Mouse (Mus musculus): ENCODE data around the gene Trpv4. TPM values are rescaled to one million over a fixed set of nuclear protein-coding genes. Genes with fewer than 3 reads are reported as not detected.

Trpv4 gene
- total RNA-seq (2021): 1 to 10 TPM; 1.5 to 2.7 TPM
- long read RNA-seq, experiment 1, partial matches to known transcripts: 1 of 1 reads
- long read RNA-seq, experiment 1, other reads (novel, unspliced or antisense): 0 of 1 reads
- long read RNA-seq, experiment 2, partial matches to known transcripts: 0 of 3 reads
- long read RNA-seq, experiment 2, other reads (novel, unspliced or antisense): 1 of 3 reads

DNA sequence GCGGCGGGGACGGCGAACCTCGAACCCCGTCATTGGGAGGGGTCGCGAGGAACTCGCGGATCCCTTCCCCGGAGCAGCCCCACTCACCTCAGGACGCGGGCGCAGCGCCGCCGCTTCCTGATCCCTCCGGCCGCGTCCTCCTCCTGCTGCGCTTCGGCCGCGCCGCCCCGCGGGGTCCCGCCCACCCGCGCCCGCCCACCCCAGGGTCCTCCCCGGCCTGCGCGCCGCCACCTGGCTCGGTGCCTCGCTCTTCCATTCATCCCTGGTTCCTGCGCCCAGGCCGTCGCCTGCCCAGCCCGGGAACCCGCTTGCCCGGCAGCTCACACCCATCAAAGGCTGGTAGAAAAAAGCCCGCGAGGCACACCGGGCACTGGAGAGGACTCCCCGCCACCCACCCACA is at the start of gene Trpv4:
Gene Trpv4 (minus strand): TSS at position 167 of the 400 bp plus-strand sequence.
- peak; percentile 39 for DNase-seq

DNA sequence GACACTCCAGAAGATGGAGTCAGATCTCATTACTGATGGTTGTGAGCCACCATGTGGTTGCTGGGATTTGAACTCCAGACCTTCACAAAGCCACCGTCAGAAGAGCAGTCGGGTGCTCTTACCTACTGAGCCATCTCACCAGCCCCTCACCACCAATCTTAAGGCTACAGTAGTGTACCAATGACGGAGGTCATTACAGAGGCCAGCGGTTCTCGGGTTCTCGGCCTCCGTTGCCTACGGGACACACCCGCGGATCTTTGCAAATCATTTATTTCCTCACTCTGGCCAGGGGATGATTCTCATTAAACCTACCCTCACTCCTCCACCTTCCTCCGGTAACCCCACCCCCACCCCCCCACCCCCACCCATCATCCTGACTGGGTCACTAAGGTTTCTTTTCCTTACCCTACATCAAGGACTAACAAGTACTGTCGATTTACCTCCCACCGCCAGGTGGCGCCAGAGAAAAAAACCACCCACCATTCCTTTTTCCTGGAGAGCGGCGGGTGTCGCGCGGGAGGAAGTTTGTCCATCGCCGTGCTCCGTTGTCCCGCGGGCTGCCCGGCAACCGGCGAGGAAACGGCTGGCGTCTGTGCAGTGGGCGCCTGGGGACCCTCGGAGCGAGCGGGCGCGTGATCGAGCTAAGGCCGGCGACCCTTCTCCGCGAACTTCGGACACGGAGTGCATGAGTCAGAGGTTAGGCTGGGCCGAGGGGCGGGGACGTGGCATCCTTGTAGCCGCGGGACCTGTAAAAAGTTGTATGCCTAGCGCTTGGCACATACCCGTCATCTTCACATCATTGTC is 49.2 kb upstream of the Trpv4 start, which contains the start of gene Tchp:
Gene Tchp (plus strand): TSS at position 496 of the 804 bp plus-strand sequence.
- DNase-seq: peak; percentile 96

DNA sequence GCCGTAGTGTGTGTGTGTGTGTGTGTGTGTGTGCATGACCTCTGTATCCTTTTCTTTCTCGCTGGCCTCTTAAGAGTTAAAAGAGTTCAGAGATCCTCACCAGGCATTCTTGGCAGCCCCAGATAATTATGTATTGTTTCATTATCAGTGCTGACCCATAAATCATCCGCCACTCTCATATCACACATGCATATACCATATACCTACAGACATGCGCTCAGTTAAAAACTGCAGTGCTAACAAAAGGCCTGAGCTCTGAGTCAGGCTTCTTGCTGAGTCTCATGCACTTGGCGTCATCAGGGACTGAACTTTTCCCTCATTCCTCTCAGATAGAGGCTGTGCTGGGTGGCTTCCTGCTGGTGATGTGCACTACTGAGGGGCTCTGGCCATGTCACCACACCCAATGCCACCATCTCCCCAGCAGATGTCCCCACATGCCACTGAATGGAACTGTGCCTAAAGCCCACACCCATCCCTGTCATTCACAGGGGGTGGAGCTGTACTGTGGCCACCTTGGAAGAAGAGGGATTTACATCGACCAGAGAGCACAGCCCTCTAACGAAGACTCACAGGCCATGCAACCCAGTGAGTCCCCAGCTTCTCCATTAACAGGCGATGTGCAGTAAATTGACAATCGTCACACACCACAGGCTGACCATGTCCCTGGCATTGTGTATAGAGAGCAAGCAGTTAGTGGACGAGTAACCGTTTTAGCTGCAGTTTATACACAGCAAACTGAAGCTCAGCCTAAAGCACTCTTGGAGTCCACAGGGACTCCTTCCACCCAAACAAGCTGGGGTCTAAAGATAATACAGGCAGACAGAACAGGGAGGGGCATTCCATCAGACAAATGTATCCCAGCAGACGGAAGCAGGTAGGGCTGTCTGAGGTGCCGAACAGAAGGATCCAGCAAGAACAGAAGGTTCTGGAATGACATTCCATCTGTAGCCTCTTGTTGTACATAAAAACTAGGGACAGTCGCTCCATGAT is 44.5 kb upstream of the Trpv4 start:
- peak in 1 of 2 experiments; percentile 24 for DNase-seq

DNA sequence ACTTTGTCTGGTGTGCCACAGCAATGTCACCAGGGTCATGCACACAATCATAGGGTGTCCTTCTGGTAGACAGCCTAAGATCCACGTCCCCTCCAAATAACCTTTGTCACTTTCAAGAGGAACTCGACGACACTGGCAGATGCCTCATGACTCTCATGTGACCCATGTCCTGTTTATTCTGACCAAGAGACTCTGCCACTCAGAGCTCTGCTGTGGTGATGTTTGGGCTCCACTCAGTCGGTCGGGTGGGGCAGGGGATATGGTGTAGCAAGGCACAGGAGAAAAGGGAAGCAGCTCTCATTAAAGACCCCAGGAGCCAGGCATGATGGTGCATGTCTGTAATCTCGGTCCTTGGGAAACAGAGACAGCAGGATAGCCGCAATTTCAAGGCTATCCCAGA is 40.8 kb upstream of the Trpv4 start:
- DNase-seq: no peak

DNA sequence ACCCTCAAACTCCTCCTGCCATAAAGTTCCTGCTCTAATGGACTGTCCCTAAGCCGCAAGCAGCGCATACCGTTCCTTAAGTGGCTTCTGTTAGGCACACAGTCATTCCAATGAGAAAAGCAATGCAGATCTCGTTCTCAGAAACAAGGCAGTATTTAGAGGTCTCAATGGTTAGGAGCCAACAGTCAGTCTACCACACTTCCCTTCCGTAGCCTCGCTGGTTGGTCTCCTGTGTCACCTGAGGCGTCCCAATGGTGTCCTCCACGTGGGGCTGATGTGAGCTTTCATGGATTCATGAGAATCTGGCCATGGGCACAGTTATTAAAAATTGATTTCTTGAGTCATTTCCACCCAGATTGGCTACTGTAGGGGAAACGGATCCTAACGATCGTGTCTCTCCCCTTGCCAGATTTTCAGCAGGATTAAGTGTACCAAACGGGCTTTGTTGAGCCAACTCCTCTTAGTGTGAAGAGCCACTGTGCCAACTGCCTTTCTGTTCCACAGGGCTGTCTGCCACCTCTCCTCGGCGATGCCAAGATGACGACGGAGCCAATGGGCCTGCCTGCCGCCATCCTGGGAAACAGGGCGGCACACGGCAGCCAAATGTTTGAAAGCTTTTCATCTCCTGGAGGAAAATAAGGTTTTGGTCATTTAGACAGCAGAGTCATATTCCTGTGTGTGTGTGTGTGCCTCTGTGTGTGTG is 40.0 kb upstream of the Trpv4 start:
- DNase-seq: peak in 1 of 2 experiments; percentile 41

DNA sequence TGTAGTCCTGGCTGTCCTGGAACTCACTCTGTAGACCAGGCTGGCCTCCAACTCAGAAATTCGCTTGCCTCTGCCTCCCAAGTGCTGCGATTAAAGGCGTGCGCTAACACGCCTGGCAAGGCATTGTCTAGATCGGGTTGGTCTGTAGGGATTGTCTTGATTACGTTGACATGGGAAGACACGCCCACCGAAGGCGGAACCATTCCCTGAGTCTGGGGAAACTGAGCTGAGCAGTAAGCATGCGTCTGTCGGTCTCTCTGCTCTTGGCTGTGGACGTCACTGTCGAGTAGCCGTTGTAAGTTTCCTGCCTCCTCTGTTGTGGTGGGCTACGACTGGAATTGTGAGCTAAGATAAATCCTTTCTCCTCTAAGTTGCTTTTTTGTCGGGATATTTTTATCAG is 38.7 kb upstream of the Trpv4 start:
- no peak for DNase-seq

DNA sequence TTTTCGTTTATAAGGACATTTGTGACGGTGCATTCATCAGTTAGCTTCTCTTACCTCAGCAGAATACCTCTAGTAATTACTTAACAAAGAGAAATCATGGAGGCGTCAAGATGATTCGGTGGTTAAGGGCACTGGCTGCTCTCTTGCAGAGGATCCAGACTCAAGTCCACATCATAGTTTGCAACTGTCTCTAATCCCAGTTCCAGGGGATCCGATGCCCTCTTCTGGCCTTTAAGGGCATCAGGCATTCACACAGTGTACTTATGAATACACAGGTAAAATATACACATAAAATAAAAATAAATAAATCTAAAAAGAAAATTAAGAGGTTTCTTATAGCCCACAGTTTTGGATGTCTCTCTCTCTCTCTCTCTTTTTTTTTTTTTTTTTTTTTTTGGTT is 37.6 kb upstream of the Trpv4 start:
- no peak for DNase-seq

DNA sequence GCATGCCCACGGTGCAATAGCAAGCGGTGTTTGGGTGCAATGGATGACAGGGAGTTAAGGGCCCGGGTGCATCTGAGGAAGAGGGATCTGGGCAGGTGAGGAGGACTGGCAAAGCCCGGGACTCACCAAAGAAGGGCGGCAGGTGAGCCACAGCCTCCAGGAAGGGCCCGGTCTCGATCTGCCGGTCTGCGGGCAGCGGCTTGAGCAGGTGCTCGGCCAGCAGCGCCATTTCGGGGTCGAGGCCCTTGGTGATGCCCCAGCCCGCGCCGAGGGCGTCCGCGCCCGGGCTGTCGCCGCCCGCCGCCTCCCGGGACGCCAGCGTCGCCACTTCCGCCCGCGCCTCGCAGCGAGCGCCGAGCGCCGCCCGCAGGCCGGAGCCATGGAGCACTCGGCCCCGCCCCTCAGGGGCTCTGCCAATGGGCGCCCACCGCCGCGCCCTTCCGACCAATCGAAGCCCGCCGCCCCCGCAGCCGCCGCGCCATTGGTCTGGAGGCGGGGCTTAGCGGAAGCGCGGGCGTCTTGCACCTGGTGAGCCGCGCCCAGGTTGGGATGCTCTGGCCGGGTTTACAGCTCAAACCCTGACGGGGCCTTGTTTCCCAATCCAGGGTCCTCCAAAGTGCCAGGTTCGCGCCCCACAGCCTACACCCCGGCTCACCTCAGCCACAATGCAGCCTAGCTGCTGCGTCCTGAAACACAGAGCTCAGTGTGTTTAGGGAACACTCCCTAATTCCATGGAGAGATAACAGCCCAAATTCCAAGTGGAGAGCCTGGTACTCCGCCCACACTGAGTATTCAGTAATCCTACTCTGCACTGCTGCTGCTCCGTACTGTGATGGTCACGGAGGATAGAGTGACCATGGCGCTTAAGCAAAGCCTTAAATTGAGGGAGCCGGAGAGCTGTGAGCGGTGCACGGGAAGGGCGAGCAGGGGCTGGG is 32.7 kb upstream of the Trpv4 start, which contains the start of gene Gltp:
Gene Gltp (minus strand): TSS at position 352 of the 935 bp plus-strand sequence.
- peak; percentile 94 to 97 for DNase-seq

DNA sequence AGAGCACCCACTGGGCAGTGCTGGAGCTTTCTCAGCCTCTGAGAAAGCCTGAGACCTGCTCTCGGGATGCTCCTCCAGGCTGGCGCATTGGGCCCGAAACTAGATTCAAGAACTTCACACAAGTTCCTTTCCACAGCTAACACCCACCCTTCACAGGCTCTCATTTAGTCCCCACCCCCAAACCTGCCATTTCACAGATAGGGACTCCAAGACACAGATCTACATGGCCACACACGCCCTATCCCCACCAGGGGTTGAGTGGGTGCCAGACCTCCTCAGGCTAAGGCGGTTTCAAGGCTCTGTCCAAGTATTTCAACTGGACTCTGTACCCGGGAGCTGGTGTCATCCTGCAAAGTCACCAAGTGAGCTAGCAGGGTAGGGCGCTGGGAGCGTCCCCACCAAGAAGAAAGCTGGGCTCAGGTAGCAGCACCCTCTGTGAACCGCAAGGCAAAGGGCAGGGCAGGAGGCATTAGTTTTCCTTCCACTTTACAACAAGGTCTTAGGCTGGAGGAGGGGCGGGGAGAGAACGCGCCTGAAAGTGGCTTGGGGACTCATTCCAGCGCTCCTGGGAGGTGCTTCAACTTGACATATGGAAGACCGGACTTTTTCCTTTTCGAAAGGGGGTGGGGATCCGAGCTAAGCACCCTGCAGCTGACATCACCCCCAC is 31.6 kb upstream of the Trpv4 start:
- DNase-seq: peak; percentile 39 to 50

DNA sequence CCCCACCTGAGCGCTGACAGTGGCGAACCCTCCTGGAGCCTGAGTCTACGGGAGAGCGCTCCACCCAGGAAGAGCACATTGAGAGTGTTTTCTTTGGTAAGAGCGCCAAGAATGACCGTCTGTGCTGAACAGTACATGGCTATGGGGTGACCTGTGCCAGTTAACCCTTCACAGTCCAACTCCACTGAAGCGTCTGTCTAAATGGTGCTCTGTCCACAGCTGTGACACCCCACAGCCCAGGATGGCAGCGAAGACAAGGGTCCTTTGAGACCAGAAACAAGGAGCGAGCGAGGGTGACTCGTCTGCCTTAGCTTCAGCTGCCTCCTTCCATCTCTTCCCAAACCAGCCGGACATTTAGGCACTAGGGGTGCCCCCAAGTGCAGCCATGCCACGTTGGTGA is 30.5 kb upstream of the Trpv4 start:
- DNase-seq: no peak

DNA sequence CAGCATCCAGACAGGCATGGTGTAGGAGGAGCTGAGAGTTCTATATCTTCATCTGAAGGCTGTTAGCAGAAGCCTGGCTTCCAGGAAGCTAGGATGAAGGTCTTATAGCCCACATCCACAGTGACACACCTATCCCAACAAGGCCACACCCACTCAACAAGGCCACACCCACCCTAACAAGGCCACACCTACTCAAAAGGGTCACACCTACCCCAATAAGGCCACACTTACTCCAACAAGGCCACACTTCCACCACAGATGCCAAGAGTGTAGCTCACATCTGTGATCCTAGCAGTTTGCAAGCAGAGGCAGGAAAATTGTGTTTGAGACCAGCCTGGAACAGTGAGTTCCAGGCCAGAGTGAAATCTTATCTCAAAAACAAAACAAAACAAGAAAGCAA is 29.7 kb upstream of the Trpv4 start:
- no peak for DNase-seq

DNA sequence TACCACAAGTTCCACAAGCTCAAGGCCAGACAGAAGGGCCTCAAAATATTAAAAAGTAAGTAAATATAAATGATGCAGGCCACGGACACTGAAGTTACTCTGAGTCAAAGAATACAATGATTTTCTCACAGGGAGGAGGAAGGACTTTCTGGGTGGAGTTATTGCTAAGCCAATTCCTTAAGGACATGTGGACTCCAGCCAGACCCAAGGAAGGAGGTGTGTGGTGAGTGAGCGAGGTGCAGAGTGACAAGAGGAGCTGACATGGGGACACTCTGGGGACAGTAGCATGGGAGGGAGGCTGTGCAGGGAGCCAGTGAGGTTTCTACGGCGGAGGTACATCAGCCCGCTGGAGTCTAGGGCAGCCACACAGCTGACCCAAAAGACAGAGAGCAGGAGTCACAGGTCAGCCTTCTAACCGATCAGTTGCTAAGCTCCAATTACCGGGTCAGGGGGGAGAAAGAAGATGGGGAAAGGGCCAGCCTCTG is 28.5 kb upstream of the Trpv4 start:
- DNase-seq: no peak

DNA sequence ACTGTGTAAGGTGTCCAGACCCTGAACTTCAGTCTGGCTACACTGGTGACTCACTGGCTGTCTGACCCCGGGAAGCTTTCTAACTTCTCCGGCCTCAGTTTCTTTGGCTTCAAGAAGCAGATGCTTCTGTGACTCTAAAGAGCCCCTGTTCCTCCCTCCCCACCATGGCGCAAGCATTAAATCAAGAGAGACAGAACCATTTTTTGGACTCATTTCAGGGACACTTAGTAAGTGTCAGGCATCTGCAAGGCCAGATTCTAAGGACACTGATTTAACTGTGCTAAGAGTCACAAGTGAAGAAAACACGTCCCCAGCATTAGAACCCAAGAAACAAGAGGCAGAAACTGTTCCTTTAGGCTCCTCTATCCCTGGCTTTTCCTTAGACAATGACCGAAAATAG is 27.8 kb upstream of the Trpv4 start:
- peak; percentile 27 to 40 for DNase-seq

DNA sequence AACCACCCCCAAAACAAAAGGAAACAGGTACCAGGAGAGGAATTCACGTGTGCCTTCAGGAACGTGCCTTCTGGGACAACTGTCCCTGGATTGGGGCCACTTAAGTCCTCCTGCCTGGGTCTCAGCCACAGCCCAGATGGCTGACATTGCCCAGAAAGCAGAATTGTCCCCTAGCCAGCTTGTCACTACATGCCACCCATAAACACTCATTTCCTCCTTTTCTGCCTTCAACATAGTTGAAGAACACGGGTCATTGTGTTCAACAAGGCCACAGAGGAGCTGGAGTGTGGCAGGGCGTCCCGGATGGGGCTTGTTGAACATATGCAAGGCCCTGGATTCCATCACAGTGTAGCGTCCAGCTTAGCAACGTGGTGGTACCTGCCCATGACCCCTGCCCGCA is 23.5 kb upstream of the Trpv4 start:
- DNase-seq: no peak

DNA sequence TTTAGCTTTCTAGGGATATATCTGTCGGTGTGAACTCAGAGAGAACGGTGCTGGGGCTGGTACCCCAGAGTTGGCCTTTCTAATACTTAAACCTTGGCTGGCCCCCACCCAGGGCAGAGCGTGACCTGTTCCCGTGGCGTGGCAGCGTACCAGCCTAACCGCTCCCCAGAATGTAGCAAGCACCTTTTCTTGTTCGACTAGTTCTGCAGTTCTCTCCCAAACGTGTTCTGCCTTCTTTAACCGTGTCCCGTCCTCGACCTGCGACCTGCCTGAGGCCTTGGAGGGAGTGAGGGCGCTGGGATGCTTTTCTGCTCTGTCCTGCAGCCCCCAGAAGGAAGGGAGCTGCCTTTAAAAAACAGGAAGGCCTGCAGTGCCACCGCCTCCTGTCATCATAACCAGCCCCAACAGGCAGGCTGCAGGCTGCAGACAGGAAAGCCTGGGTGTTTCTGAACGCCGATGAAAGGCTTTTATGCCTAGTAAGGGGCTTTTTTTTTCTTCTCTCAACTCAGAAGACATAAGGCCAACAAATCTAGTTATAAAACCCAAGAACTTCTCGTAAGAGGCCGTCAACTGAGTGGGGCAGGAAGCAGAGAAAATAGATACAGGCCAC is 22.6 kb upstream of the Trpv4 start:
- no peak for DNase-seq

DNA sequence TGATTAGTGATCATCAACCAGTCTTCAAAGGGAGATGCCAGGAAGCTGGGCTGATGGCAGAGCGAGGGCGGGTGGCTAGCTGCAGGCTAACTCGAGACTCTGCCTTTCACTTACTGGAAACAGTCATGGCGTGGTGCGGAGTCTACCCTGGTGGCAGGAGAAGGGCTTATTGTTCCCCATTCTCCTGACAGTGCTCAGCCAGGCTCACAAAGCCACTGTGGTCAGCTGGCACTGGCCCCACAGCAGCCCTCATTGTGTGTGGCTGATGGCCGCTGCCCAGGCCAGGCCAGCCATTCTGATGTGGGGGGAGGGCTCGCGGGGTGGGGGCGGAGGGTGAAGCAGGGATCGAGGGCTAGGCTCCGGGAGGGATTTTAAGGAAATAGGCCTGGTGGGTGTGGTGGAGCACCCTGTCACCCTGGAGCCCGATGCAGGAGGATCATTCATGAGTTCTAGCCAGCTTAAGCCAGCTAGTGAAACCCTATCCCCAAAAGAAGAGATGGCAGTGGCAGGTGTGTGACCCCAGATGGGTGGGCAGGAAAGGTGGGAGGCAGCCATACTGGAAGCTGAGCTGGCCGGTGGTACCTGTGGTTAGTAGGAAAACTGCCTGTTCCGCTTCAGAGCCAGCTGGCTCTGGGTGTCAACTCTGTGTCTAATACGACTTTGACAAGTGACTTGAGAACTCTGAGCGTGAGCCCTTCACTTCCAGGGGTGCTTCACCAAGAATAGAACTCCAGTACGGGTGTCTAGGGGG is 21.8 kb upstream of the Trpv4 start:
- DNase-seq: no peak

DNA sequence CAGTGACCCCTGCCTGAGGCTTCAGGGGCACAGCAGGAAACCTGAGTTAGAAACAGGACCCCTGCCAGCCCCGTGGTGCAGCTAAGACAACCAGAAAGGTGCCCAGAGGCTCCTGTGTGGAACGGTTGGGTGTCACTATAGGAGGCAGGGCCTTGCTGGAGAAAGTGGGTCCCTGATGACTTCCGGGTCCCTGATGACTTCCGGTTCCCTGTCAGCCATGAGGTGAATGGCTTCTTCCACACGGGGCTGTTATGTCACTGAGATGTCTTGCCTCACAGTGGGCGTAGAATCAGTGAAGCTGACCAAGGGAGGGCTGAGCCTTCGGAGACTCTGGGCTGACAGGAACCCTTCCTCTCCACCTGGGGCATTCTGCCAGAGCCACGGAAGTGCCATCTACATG is 16.4 kb upstream of the Trpv4 start:
- DNase-seq: no peak

DNA sequence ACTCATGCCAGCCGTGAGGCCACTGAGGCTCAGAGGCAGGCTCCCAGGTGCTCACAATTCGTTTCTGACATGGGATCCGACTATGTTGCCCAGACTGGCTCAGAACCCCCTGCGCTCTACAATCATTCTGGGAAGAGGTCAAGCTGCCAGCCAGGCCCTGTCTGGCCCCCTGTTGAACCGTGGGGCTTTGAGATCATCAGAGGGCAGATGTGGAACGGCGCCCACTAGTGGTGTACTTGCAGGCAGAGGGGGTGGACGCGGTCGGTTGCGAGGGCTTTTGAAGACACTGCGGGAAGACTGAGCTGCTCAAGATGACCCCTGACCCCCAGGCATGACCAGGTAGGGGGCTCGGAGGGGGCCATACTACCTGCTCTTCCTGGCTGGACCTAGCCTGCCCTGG is 14.9 kb upstream of the Trpv4 start:
- no peak for DNase-seq

DNA sequence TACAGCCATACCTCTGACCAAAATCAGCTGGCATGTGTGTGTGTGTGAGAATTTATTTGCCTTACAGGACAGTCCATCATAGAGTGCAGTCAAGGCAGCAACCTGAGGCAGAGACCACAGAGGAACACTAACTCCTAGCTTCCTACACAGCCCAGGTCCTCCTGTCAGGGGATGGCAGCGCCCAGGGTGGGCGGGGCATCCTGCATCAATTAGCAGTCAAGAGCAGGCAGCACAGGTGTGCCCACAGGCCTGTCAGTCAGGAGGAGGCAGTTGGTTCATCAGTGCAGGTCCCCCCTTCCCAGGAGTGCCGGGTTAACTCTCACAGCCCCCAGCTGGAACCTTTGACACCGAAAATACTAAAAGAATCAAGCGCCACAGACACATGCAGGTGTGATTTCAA is 10.8 kb upstream of the Trpv4 start:
- no peak for DNase-seq
